Mouse (Mus musculus) testis, adult 2 months (tissue): ENCODE results near the gene Pls3.

ENCODE experiments used
- CTCF ChIP-seq: fragments of 200-500 bp; IDR thresholded peaks from 2 replicates; pipeline ENCODE4 v1.5.1; 2012; ENCODE audit warnings: low read depth, mild to moderate bottlenecking, inconsistent platforms, low read length, moderate library complexity; ENCODE audit not compliant: control insufficient read depth, insufficient read depth, insufficient replicate concordance
- POLR2A ChIP-seq: fragments of 200-500 bp; IDR thresholded peaks from 2 replicates; pipeline ENCODE4 v1.6.1; 2012; ENCODE audit warnings: low read depth, mild to moderate bottlenecking, inconsistent platforms, low read length, moderate library complexity; ENCODE audit not compliant: control insufficient read depth

GRCm38 (mm10) chrX:75871855-75872254 lies 3.1 kb downstream of the Pls3 start:
- no peak for TF ChIP-seq POLR2A
- TF ChIP-seq CTCF: no peak
